Mouse (Mus musculus): ENCODE data around the gene Tesmin.

GRCm38 (mm10) chr19:3422981-3423380 lies 34.3 kb downstream of the Tesmin start:
- no peak for TF ChIP-seq CTCF (IDR thresholded peaks at IDR 0.05; ENCODE audit: low read depth)
- TF ChIP-seq EP300 (IDR thresholded peaks at IDR 0.05; ENCODE audit: low read depth), result no peak
